Mouse (Mus musculus) kidney, postnatal 0 days (tissue): ENCODE data around the gene Cacnb4. TPM values are rescaled to one million over a fixed set of nuclear protein-coding genes. Genes with fewer than 3 reads are reported as not detected.

Source experiments
- ATAC-seq: fragments of 200-750 bp; cut with Nextera tagmentation; replicated peaks from 2 replicates; pipeline ENCODE4 v1.8.0; 2017; ENCODE audit warnings: low read depth, moderate number of reproducible peaks, moderate TSS enrichment, moderate library complexity; ENCODE audit not compliant: low FRiP score
- DNase-seq: peaks from one replicate; pipeline ENCODE4 v3.0.0-alpha.2; 2016; ENCODE audit warnings: low spot score
- H3K27ac ChIP-seq: fragments of 300-500 bp; sonication (generic); 2 replicates; pipeline ENCODE4 v1.5.1; 2014; ENCODE audit warnings: mild to moderate bottlenecking
- H3K27me3 ChIP-seq: fragments of 300-500 bp; sonication (generic); 2 replicates; pipeline ENCODE4 v1.6.1; 2014; ENCODE audit warnings: low read length, mixed read lengths; ENCODE audit not compliant: insufficient read depth
- H3K36me3 ChIP-seq: fragments of 300-500 bp; sonication (generic); 2 replicates; pipeline ENCODE4 v1.6.1; 2014; ENCODE audit warnings: low read length, mixed read lengths; ENCODE audit not compliant: insufficient read depth
- H3K4me1 ChIP-seq: fragments of 300-500 bp; sonication (generic); replicated peaks from 2 replicates; pipeline ENCODE4 v1.6.1; 2014; ENCODE audit warnings: antibody characterized with exemption, low read length, mixed read lengths; ENCODE audit not compliant: insufficient read depth
- H3K4me2 ChIP-seq: fragments of 300-500 bp; sonication (generic); 2 replicates; pipeline ENCODE4 v1.6.1; 2014; ENCODE audit warnings: mild to moderate bottlenecking, low read length, moderate library complexity, mixed read lengths
- H3K4me3 ChIP-seq: fragments of 300-500 bp; sonication (generic); replicated peaks from 2 replicates; pipeline ENCODE4 v1.5.1; 2014; ENCODE audit warnings: low read depth, low read length
- H3K9ac ChIP-seq: fragments of 300-500 bp; sonication (generic); 2 replicates; pipeline ENCODE4 v1.6.1; 2014; ENCODE audit warnings: low read depth, low read length
- H3K9me3 ChIP-seq: fragments of 300-500 bp; sonication (generic); replicated peaks from 2 replicates; pipeline ENCODE4 v1.6.1; 2016; ENCODE audit warnings: low read length, inconsistent platforms, mixed read lengths
- CTCF ChIP-seq: IDR thresholded peaks from 2 replicates; pipeline ENCODE4 v1.5.1; 2016; ENCODE audit warnings: antibody characterized with exemption, low read depth, mild to moderate bottlenecking, moderate library complexity
- WGBS: fragments of 180-500 bp; shearing (Covaris S2); extraction: QIAGEN DNeasy Blood & Tissue Kit; methylation state at CpG from one replicate; pipeline ENCODE4 v1.1.7; 2014; 5-methylcytosine and 5-hydroxymethylcytosine counted together
- polyA plus RNA-seq: library from polyadenylated mRNA; unstranded; fragments of >200 nt; fragmentation: Nextera tagmentation; extraction: Ambion mirVana; gene quantifications from 2 replicates; pipeline ENCODE4 v1.2.1, GENCODE M21; 2015

The Cacnb4 gene
- polyA plus RNA-seq, 1 experiment from 2014 or later = 2.0 TPM

- WGBS = 82% methylated on average over 1 of the region's 1 CpGs
- no peaks in the 10 kb centered on the region for H3K9me3 ChIP-seq
- H3K27ac ChIP-seq = no peak overlapping the region
- H3K27me3 ChIP-seq = no peaks in the 10 kb centered on the region
- H3K36me3 ChIP-seq = no peaks in the 10 kb centered on the region
- no peak overlapping the region for H3K9ac ChIP-seq
- no peak overlapping the region for H3K4me3 ChIP-seq
- H3K4me2 ChIP-seq = no peak overlapping the region
- TF ChIP-seq CTCF = no peak
- H3K4me1 ChIP-seq = no peaks in the 10 kb centered on the region
- no peak for DNase-seq
- ATAC-seq = no peak
Measured at GRCm38 (mm10) chr2:52521012-52521411, 155.6 kb downstream of the Cacnb4 start.

GRCm38 (mm10) chr2:52518740-52519139 lies 157.9 kb downstream of the Cacnb4 start:
- no peak overlapping the region for H3K9ac ChIP-seq
- no peak overlapping the region for H3K4me2 ChIP-seq
- H3K36me3 ChIP-seq = no peaks in the 10 kb centered on the region
- no peak overlapping the region for H3K27ac ChIP-seq
- no peak for DNase-seq
- WGBS = 91% methylated on average over 4 of the region's 4 CpGs
- no peaks in the 10 kb centered on the region for H3K4me1 ChIP-seq
- no peak for TF ChIP-seq CTCF
- H3K4me3 ChIP-seq = no peak overlapping the region
- no peaks in the 10 kb centered on the region for H3K27me3 ChIP-seq
- H3K9me3 ChIP-seq = no peaks in the 10 kb centered on the region
- ATAC-seq = no peak

GRCm38 (mm10) chr2:52516534-52516933 lies 160.1 kb downstream of the Cacnb4 start:
- Histone ChIP-seq H3K36me3 (no peaks in the 10 kb centered on the region), H3K4me1 (no peaks in the 10 kb centered on the region), H3K4me3 (no peak overlapping the region), H3K9ac (no peak overlapping the region), H3K9me3 (no peaks in the 10 kb centered on the region), H3K27me3 (no peaks in the 10 kb centered on the region), H3K4me2 (no peak overlapping the region), H3K27ac (no peak overlapping the region)
- no peak for ATAC-seq
- no peak for TF ChIP-seq CTCF
- WGBS = 40% methylated on average over 3 of the region's 3 CpGs
- peak; percentile 44 for DNase-seq

GRCm38 (mm10) chr2:52512865-52513388 lies 163.7 kb downstream of the Cacnb4 start:
- WGBS = 59% methylated on average over 3 of the region's 3 CpGs
- H3K4me1 ChIP-seq = no peaks in the 10 kb centered on the region
- H3K4me3 ChIP-seq = no peak overlapping the region
- no peaks in the 10 kb centered on the region for H3K9me3 ChIP-seq
- ATAC-seq = no peak
- no peaks in the 10 kb centered on the region for H3K27me3 ChIP-seq
- no peak for TF ChIP-seq CTCF
- no peaks in the 10 kb centered on the region for H3K36me3 ChIP-seq
- no peak overlapping the region for H3K4me2 ChIP-seq
- no peak for DNase-seq
- no peak overlapping the region for H3K9ac ChIP-seq
- no peak overlapping the region for H3K27ac ChIP-seq

GRCm38 (mm10) chr2:52512206-52512605 lies 164.4 kb downstream of the Cacnb4 start:
- Histone ChIP-seq H3K4me1 (no peaks in the 10 kb centered on the region), H3K4me3 (no peak overlapping the region), H3K9ac (no peak overlapping the region), H3K4me2 (peak overlapping the region; percentile 30; the same call in 1 of the 2 replicates), H3K36me3 (no peaks in the 10 kb centered on the region), H3K27ac (no peak overlapping the region), H3K27me3 (no peaks in the 10 kb centered on the region), H3K9me3 (no peaks in the 10 kb centered on the region)
- DNase-seq (peak; percentile 25), ATAC-seq (no peak)
- TF ChIP-seq CTCF = no peak
- 23% methylated on average over 3 of the region's 3 CpGs for WGBS

- ATAC-seq = no peak
Measured at GRCm38 (mm10) chr2:52511799-52512198, 164.8 kb downstream of the Cacnb4 start.

GRCm38 (mm10) chr2:52509779-52510500 lies 166.7 kb downstream of the Cacnb4 start:
- no peak for TF ChIP-seq CTCF
- 80% methylated on average over 19 of the region's 19 CpGs for WGBS
- ATAC-seq (no peak), DNase-seq (no peak)
- Histone ChIP-seq H3K36me3 (no peaks in the 10 kb centered on the region), H3K4me3 (no peak overlapping the region), H3K27me3 (no peaks in the 10 kb centered on the region), H3K4me2 (no peak overlapping the region), H3K27ac (no peak overlapping the region), H3K4me1 (no peaks in the 10 kb centered on the region), H3K9me3 (no peaks in the 10 kb centered on the region), H3K9ac (no peak overlapping the region)

More at GRCm38 (mm10) chr2:52511799-52512198, 164.8 kb downstream of the Cacnb4 start:
- H3K27ac ChIP-seq = no peak overlapping the region
- no peaks in the 10 kb centered on the region for H3K36me3 ChIP-seq
- no peaks in the 10 kb centered on the region for H3K4me1 ChIP-seq
- H3K9me3 ChIP-seq = no peaks in the 10 kb centered on the region
- peak; percentile 16 for DNase-seq
- no peak for TF ChIP-seq CTCF
- H3K27me3 ChIP-seq = no peaks in the 10 kb centered on the region
- H3K4me3 ChIP-seq = no peak overlapping the region
- 20% methylated on average over 13 of the region's 13 CpGs for WGBS
- H3K9ac ChIP-seq = no peak overlapping the region
- peak overlapping the region; percentile 30 for H3K4me2 ChIP-seq
